Mouse (Mus musculus) stomach, postnatal 0 days (tissue): ENCODE data around the gene Cygb.

ENCODE experiments used
- CTCF ChIP-seq: IDR thresholded peaks from 2 replicates; pipeline ENCODE4 v1.5.1; 2016; ENCODE audit warnings: antibody characterized with exemption, low read depth, mild to moderate bottlenecking, moderate library complexity
- EP300 ChIP-seq: optimal IDR thresholded peaks from 2 replicates; pipeline ENCODE3; 2016; ENCODE audit warnings: antibody characterized with exemption

- TF ChIP-seq CTCF (no peak), EP300 (no peak)
Measured at GRCm38 (mm10) chr11:116596766-116597165, 57.3 kb downstream of the Cygb start.
